8 mouse cellular contexts compared by ENCODE assay signal in genomic region chr13:85287876-85288573, GRCm38 (mm10). TPM values are rescaled to one million over a fixed set of nuclear protein-coding genes. Genes with fewer than 3 reads are reported as not detected.
DNase-seq lines count a peak whose midpoint lies in the region; ATAC-seq and TF ChIP-seq lines count a peak whose summit lies in the region.

No protein-coding gene starts in this region.

- H3K4me1 ChIP-seq in embryonic facial prominence, embryonic 14.5 days (ENCODE audit: control insufficient read depth, insufficient read depth, low read length) = no peaks in the 10 kb centered on the region
- no peaks in the 10 kb centered on the region for H3K4me1 ChIP-seq in limb, embryonic 14.5 days (ENCODE audit: control insufficient read depth, insufficient read depth, low read length)
- peaks cover 12% of the 10 kb centered on the region for H3K4me1 ChIP-seq in midbrain, embryonic 13.5 days (replicated peaks)

- peak overlapping the region; percentile 96 for H3K9ac ChIP-seq in embryonic facial prominence, embryonic 14.5 days (ENCODE audit: low read depth, low read length)
- peak overlapping the region; percentile 97 for H3K9ac ChIP-seq in limb, embryonic 14.5 days (ENCODE audit: low read depth, low read length, severe bottlenecking)
- peak overlapping the region; percentile 98 for H3K9ac ChIP-seq in midbrain, embryonic 13.5 days (replicated peaks)

- H3K27me3 ChIP-seq in embryonic facial prominence, embryonic 14.5 days (replicated peaks; ENCODE audit: control insufficient read depth, insufficient read depth, low read length) = no peaks in the 10 kb centered on the region
- no peaks in the 10 kb centered on the region for H3K27me3 ChIP-seq in limb, embryonic 14.5 days (ENCODE audit: control insufficient read depth, insufficient read depth, low read length)
- H3K27me3 ChIP-seq in midbrain, embryonic 13.5 days = no peaks in the 10 kb centered on the region

- no peaks in the 10 kb centered on the region for H3K9me3 ChIP-seq in embryonic facial prominence, embryonic 14.5 days (ENCODE audit: control insufficient read depth, low read length)
- H3K9me3 ChIP-seq in limb, embryonic 14.5 days (ENCODE audit: control insufficient read depth, low read length) = no peaks in the 10 kb centered on the region
- H3K9me3 ChIP-seq in midbrain, embryonic 13.5 days = no peaks in the 10 kb centered on the region

- no peak for DNase-seq in layer of hippocampus, adult 2 months (ENCODE audit: low spot score in 2 of 2)
- no peak for DNase-seq in layer of hippocampus, postnatal 10 days (ENCODE audit: low spot score in 2 of 2)
- peak; percentile 60 for DNase-seq in Muller cell, postnatal 12 days (ENCODE audit: inconsistent ontology term)
- DNase-seq in embryonic facial prominence, embryonic 14.5 days (ENCODE audit: low spot score) = peak; percentile 65
- DNase-seq in heart, postnatal 10 days = peak; percentile 60 to 65
- DNase-seq in limb, embryonic 14.5 days (ENCODE audit: low spot score) = peak; percentile 44

- peak overlapping the region; percentile 91 for H3K4me3 ChIP-seq in layer of hippocampus, adult 2 months
- H3K4me3 ChIP-seq in embryonic facial prominence, embryonic 14.5 days (ENCODE audit: low read depth, low read length) = peak overlapping the region; percentile 96
- H3K4me3 ChIP-seq in limb, embryonic 14.5 days (replicated peaks; ENCODE audit: low read length) = peak overlapping the region; percentile 92
- peak overlapping the region; percentile 90 for H3K4me3 ChIP-seq in midbrain, embryonic 13.5 days (replicated peaks)

- intact Hi-C loops in heart, postnatal 10 days (cut with DNase I) = loop anchor here (5.0 to 10.0 kb wide), 3 partner anchors 41 to 149 kb away; no protein-coding TSS in a partner anchor

- H3K36me3 ChIP-seq in embryonic facial prominence, embryonic 14.5 days (ENCODE audit: control insufficient read depth, insufficient read depth, low read length) = no peaks in the 10 kb centered on the region
- no peaks in the 10 kb centered on the region for H3K36me3 ChIP-seq in limb, embryonic 14.5 days (ENCODE audit: control insufficient read depth, insufficient read depth, low read length)
- H3K36me3 ChIP-seq in midbrain, embryonic 13.5 days = no peaks in the 10 kb centered on the region

- TF ChIP-seq CTCF in layer of hippocampus, adult 2 months (conservative IDR thresholded peaks at IDR 0.05) = no peak

- peak overlapping the region; percentile 99 for H3K27ac ChIP-seq in layer of hippocampus, adult 2 months
- H3K27ac ChIP-seq in embryonic facial prominence, embryonic 14.5 days (replicated peaks; ENCODE audit: low read depth, low read length) = peak overlapping the region; percentile 99
- H3K27ac ChIP-seq in limb, embryonic 14.5 days (replicated peaks; ENCODE audit: low read depth, low read length) = peak overlapping the region; percentile 99
- peak overlapping the region; percentile 99 for H3K27ac ChIP-seq in midbrain, embryonic 13.5 days

- no peak for ATAC-seq in embryonic facial prominence, embryonic 14.5 days (ENCODE audit: low read depth)
- no peak for ATAC-seq in limb, embryonic 14.5 days (ENCODE audit: low FRiP score, low read depth)
- no peak; the same call in none of the 2 replicates for ATAC-seq in midbrain, embryonic 13.5 days
- no peak for ATAC-seq in inflammation-experienced regulatory T-cells, adult 6 months

- WGBS in embryonic facial prominence, embryonic 14.5 days = under 1% methylated on average over 24 of the region's 25 CpGs
- 0% methylated on average over 25 of the region's 25 CpGs for WGBS in limb, embryonic 14.5 days
- 1% methylated on average over 25 of the region's 25 CpGs for WGBS in midbrain, embryonic 13.5 days

- peak overlapping the region; percentile 56 for H3K4me2 ChIP-seq in embryonic facial prominence, embryonic 14.5 days (ENCODE audit: low read depth, low read length)
- peak overlapping the region; percentile 52 for H3K4me2 ChIP-seq in limb, embryonic 14.5 days (replicated peaks; ENCODE audit: low read depth, low read length, severe bottlenecking)
- H3K4me2 ChIP-seq in midbrain, embryonic 13.5 days (replicated peaks) = peak overlapping the region; percentile 65

- no peak for TF ChIP-seq POLR2A in limb, embryonic 14.5 days (IDR thresholded peaks at IDR 0.05; ENCODE audit: borderline replicate concordance, extremely low read depth, insufficient read depth, insufficient read length)

RNA-seq across cellular contexts. Expression of gene Rasa1, which starts 0.9 kb away (rescaled TPM):
- 10 to 100 TPM; 68.7 to 76.2 TPM for total RNA-seq in layer of hippocampus, adult 2 months (2021)
- total RNA-seq in layer of hippocampus, postnatal 10 days (2021) = 10 to 100 TPM; 70.2 to 70.6 TPM
- 57.7 and 62.9 TPM in 2 replicates for polyA plus RNA-seq in embryonic facial prominence, embryonic 14.5 days (2014; fragmentation: Nextera tagmentation; extraction: Ambion mirVana)
- total RNA-seq in heart, postnatal 10 days (2021) = 10 to 100 TPM; 41.8 to 48.1 TPM
- 44.5 and 52.8 TPM in 2 replicates for polyA plus RNA-seq in limb, embryonic 14.5 days (2012; rRNA removed)
- polyA plus RNA-seq in limb, embryonic 14.5 days (2014; fragmentation: Nextera tagmentation; extraction: Ambion mirVana) = 63.6 and 64.7 TPM in 2 replicates
- polyA plus RNA-seq in midbrain, embryonic 13.5 days (2015; fragmentation: Nextera tagmentation; extraction: Ambion mirVana) = 74.0 and 77.1 TPM in 2 replicates
- 100 to 1,000 TPM; 112 to 151 (median 145) TPM for polyA plus RNA-seq in inflammation-experienced regulatory T-cells, adult 6 months (2017; shearing (Covaris generic))

Comparison
In these comparisons a context has a peak if more than half of its experiments do, and no peak if none do; other contexts are left out.
1. DNase-seq: peak in Muller cell, postnatal 12 days (single experiment), embryonic facial prominence, embryonic 14.5 days (single experiment), heart, postnatal 10 days (2 of 2) and limb, embryonic 14.5 days (single experiment); none in layer of hippocampus, adult 2 months (0 of 2) and layer of hippocampus, postnatal 10 days (0 of 2).
2. Peak in every context shown above with its lines, with median percentiles within 50 percentile points of each other: H3K27ac ChIP-seq, H3K4me3 ChIP-seq, H3K4me2 ChIP-seq and H3K9ac ChIP-seq.